Comparison of ENCODE assay signal across 18 mouse cellular contexts in the genomic region with DNA sequence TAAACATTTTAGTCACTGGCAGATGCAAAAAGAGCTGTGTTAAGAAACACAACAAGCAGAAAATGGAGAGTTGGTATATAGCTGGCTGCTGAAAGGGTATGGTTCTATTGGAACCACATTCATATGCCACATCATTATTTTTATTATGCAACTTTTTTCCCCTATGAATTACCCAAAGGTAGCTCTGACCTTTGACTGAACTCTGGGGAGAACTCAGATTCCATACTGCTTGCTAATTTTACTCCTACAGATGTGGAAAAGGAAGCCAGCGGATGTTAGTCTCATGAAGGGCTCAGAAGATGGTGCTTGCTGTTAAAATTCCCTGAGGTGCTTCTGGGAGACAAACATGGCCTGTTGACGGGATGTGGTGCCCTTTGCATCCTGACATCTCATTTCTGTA.
"Had no signal": no experiment of that assay in that cellular context is flagged by ENCODE, and none has a peak within 500 bp of the region (broad histone marks: within the 10 kb centered on the region; RNA-seq: fewer than 3 reads in every experiment).

No protein-coding gene starts in this region.

- H3K36me3 ChIP-seq: limb, embryonic 15.5 days; lung, embryonic 15.5 days; midbrain, embryonic 10.5 days; midbrain, embryonic 13.5 days; neural tube, embryonic 13.5 days had no signal

- H3K9ac ChIP-seq: limb, embryonic 15.5 days; liver, embryonic 14.5 days; liver, postnatal 0 days; lung, embryonic 15.5 days; midbrain, embryonic 13.5 days; neural tube, embryonic 13.5 days had no signal

- H3K4me3 ChIP-seq: layer of hippocampus, adult 2 months; limb, embryonic 15.5 days; lung, embryonic 15.5 days; megakaryocyte, embryonic 14.5 days; midbrain, embryonic 10.5 days; midbrain, embryonic 13.5 days; myocyte; neural tube, embryonic 13.5 days had no signal

- H3K27ac ChIP-seq: kidney, postnatal 0 days; layer of hippocampus, adult 2 months; limb, embryonic 15.5 days; liver, embryonic 14.5 days; lung, embryonic 15.5 days; midbrain, embryonic 10.5 days; midbrain, embryonic 13.5 days; neural tube, embryonic 13.5 days had no signal

- ATAC-seq: liver, postnatal 0 days; midbrain, embryonic 13.5 days; midbrain, embryonic 16.5 days had no signal

- H3K4me1 ChIP-seq: limb, embryonic 15.5 days; lung, embryonic 15.5 days; megakaryocyte, embryonic 14.5 days; midbrain, embryonic 10.5 days; midbrain, embryonic 13.5 days; neural tube, embryonic 13.5 days had no signal

- DNase-seq: kidney, postnatal 25 days; layer of hippocampus, adult 9-11 months; liver, postnatal 0 days; lung, postnatal 10 days; lung, postnatal 36 days; thymus, adult 18-20 months; thymus, postnatal 36 days had no signal

- H3K27me3 ChIP-seq: limb, embryonic 15.5 days; lung, embryonic 15.5 days; megakaryocyte, embryonic 14.5 days; midbrain, embryonic 13.5 days; neural tube, embryonic 13.5 days had no signal
